Mouse (Mus musculus) cortical plate, adult 2 months (tissue): Measurements from ENCODE around the gene R3hcc1l.

Source experiments
- CTCF ChIP-seq: fragments of 200-500 bp; IDR thresholded peaks from 2 replicates; pipeline ENCODE4 v1.5.1; 2011; ENCODE audit warnings: mild to moderate bottlenecking, control low read depth, low read length; ENCODE audit not compliant: insufficient read depth; ENCODE audit errors: extremely low read depth
- POLR2A ChIP-seq: fragments of 200-500 bp; IDR thresholded peaks from 2 replicates; pipeline ENCODE4 v1.6.1; 2011; ENCODE audit warnings: mild to moderate bottlenecking, low read length, control low read depth; ENCODE audit not compliant: insufficient read depth; ENCODE audit errors: extremely low read depth

GRCm38 (mm10) chr19:42519760-42520159 lies 1.2 kb downstream of the R3hcc1l start:
- TF ChIP-seq POLR2A (no peak), CTCF (no peak)
